Mouse (Mus musculus) ES-Bruce4 (cell line): Measurements from ENCODE around the gene Fhit.

ENCODE experiments used
- CTCF ChIP-seq: IDR thresholded peaks from one replicate; pipeline ENCODE4 v1.8.1; 2011; ENCODE audit warnings: low read depth, low read length
- EP300 ChIP-seq: IDR thresholded peaks from 2 replicates; pipeline ENCODE4 v1.6.1; 2011; ENCODE audit warnings: low read depth, low read length; ENCODE audit not compliant: insufficient read depth

DNA sequence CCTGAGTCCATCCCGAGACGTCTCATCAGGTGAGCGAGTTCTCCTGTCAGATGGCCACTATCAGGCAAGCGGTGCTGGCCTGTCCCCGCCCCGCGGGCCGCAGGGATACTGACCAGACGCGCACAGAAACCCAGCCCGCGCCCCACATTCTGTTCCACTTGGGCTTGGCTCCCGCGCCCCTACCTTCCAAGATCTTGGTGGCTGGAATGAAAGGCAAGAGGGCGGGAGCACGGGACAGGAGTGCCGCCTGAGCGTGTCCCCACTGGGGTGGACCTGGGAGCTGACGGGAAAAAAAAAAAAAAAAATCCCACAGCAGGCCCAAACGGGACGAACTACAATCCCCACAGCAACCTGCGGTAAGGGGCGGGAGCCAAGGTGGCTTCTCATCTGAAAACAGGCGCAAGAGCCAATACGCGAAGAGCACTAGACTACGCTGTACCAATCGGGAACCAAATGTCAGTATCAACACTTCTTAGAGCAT, at the start of gene Fhit:
- TF ChIP-seq CTCF (no peak), EP300 (no peak)
